In genomic region chr11:86356007-86356853, GRCm38 (mm10) we compare ENCODE assay signal across 8 mouse cellular contexts. TPM values are rescaled to one million over a fixed set of nuclear protein-coding genes. Genes with fewer than 3 reads are reported as not detected.
DNase-seq lines count a peak whose midpoint lies in the region; ATAC-seq lines count a peak whose summit lies in the region.

No protein-coding gene starts in this region.

- H3K9me3 ChIP-seq in lung, embryonic 16.5 days (ENCODE audit: control insufficient read depth, low read length) = no peaks in the 10 kb centered on the region

- peaks cover 5% of the 10 kb centered on the region for H3K36me3 ChIP-seq in lung, embryonic 16.5 days (ENCODE audit: control insufficient read depth, insufficient read depth, low read length)

- peaks cover 19% of the 10 kb centered on the region for H3K4me1 ChIP-seq in lung, embryonic 16.5 days (replicated peaks; ENCODE audit: control insufficient read depth, insufficient read depth, low read length)

- H3K4me2 ChIP-seq in lung, embryonic 16.5 days (ENCODE audit: low read depth, low read length) = peak overlapping the region; percentile 70

- 2% methylated on average over 13 of the region's 13 CpGs for WGBS in lung, embryonic 16.5 days

- H3K4me3 ChIP-seq in lung, embryonic 16.5 days (ENCODE audit: low read length) = peak overlapping the region; percentile 89

- H3K9ac ChIP-seq in lung, embryonic 16.5 days (ENCODE audit: low read length) = peak overlapping the region; percentile 83

- 0 out of 2 replicates have a peak overlapping the region, but pooled peaks have one; percentile 30 for H3K27ac ChIP-seq in lung, embryonic 16.5 days (ENCODE audit: low read length)

- H3K27me3 ChIP-seq in lung, embryonic 16.5 days (ENCODE audit: control insufficient read depth, insufficient read depth, low read depth, low read length) = no peaks in the 10 kb centered on the region

- DNase-seq in lung, postnatal 4 days = no peak
- DNase-seq in c-Kit-positive CD71-positive TER-119-positive erythroid progenitor cells, embryonic 14.5 days (ENCODE audit: low spot score) = peak; percentile 65
- no peak for DNase-seq in urinary bladder, postnatal 36 days (ENCODE audit: low spot score in 2 of 2)
- DNase-seq in right cerebral cortex, adult 2 months (ENCODE audit: low spot score in 2 of 2) = no peak
- no peak for DNase-seq in cerebellum, postnatal 14 days

- ATAC-seq in lung, embryonic 16.5 days (ENCODE audit: low read depth) = no peak
- ATAC-seq in hematopoietic stem cell, adult 5-6 weeks (replicated peaks in 1 of 2; ENCODE audit: insufficient read depth in 1 of 2, low FRiP score in 2 of 2, low TSS enrichment in 1 of 2, low read depth in 1 of 2, poor library complexity in 2 of 2, severe bottlenecking in 2 of 2) = peak; percentile 7 to 26; a peak in 1 of 4 replicates
- ATAC-seq in megakaryocyte, adult 5-6 weeks (ENCODE audit: poor library complexity, severe bottlenecking) = peak; percentile 14; the same call in 1 of the 2 replicates

RNA-seq across cellular contexts. Expression of gene Med13, which starts 1.2 kb away (rescaled TPM):
- 7.5 and 7.6 TPM in 2 replicates for polyA plus RNA-seq in lung, embryonic 16.5 days (2015; fragmentation: Nextera tagmentation; extraction: Ambion mirVana)
- total RNA-seq in hematopoietic stem cell, adult 5-6 weeks (2017) = 69.2 and 73.0 TPM in 2 replicates
- total RNA-seq in megakaryocyte, adult 5-6 weeks (2015) = 51.7 and 62.6 TPM in 2 replicates
- 54.4 and 65.2 TPM in 2 replicates for total RNA-seq in megakaryocyte, adult 5-6 weeks (2017)
